Mouse (Mus musculus) cerebellum, adult 2 months (tissue): ENCODE results near the gene Lrp8.

Experiments
- CTCF ChIP-seq: fragments of 200-500 bp; IDR thresholded peaks from 2 replicates; pipeline ENCODE4 v1.5.1; 2011; ENCODE audit warnings: low read depth, mild to moderate bottlenecking, control low read depth, low read length, moderate library complexity, borderline replicate concordance; ENCODE audit not compliant: insufficient read depth
- POLR2A ChIP-seq: fragments of 200-500 bp; IDR thresholded peaks from 2 replicates; pipeline ENCODE4 v1.6.1; 2011; ENCODE audit warnings: low read length, control low read depth, borderline replicate concordance; ENCODE audit not compliant: insufficient read depth

GRCm38 (mm10) chr4:107923803-107924194 lies 121.7 kb downstream of the Lrp8 start:
- no peak for TF ChIP-seq CTCF
- TF ChIP-seq POLR2A: no peak
